Mouse (Mus musculus) myocyte (in vitro differentiated cells): ENCODE measurements around the gene Gm20425. TPM values are rescaled to one million over a fixed set of nuclear protein-coding genes. Genes with fewer than 3 reads are reported as not detected.

Experiments used
- H3K27me3 ChIP-seq: one replicate; pipeline ENCODE4 v1.6.1; 2011; ENCODE audit not compliant: control insufficient read depth, insufficient read depth, insufficient read length
- H3K36me3 ChIP-seq: one replicate; pipeline ENCODE4 v1.6.1; 2011; ENCODE audit not compliant: control insufficient read depth, insufficient read depth
- H3K4me2 ChIP-seq: one replicate; pipeline ENCODE4 v1.6.1; 2011; ENCODE audit warnings: low read depth, control low read depth
- H3K4me3 ChIP-seq: one replicate; pipeline ENCODE4 v1.5.1; 2011; ENCODE audit warnings: mild to moderate bottlenecking, control low read depth, moderate library complexity
- H3K79me2 ChIP-seq: one replicate; pipeline ENCODE4 v1.6.1; 2011; ENCODE audit not compliant: control insufficient read depth, insufficient read depth
- H3ac ChIP-seq: one replicate; pipeline ENCODE4 v1.6.1; 2011; ENCODE audit not compliant: control insufficient read depth, insufficient read length
- CEBPB ChIP-seq: IDR thresholded peaks from 2 replicates; pipeline ENCODE4 v1.6.1; 2011; ENCODE audit warnings: mild to moderate bottlenecking, moderate library complexity; ENCODE audit not compliant: poor library complexity, insufficient read depth, severe bottlenecking
- E2F4 ChIP-seq: IDR thresholded peaks from one replicate; pipeline ENCODE4 v1.6.1; 2011; ENCODE audit warnings: mild to moderate bottlenecking, control low read depth, moderate library complexity; ENCODE audit not compliant: insufficient read depth
- MAX ChIP-seq: IDR thresholded peaks from one replicate; pipeline ENCODE4 v1.6.1; 2011; ENCODE audit warnings: low read depth, mild to moderate bottlenecking, control low read depth
- MYOD1 ChIP-seq, 3 experiments: IDR thresholded peaks; one replicate each; pipeline ENCODE4 v1.6.1; 2011; ENCODE audit warnings: control low read depth in 2 of 3, low read depth in 2 of 3, mild to moderate bottlenecking in 2 of 3, moderate library complexity in 1 of 3; ENCODE audit not compliant: insufficient read length in 2 of 3, control insufficient read depth in 1 of 3
- MYOG ChIP-seq, 3 experiments: IDR thresholded peaks; one replicate each; pipeline ENCODE4 v1.6.1; 2011; ENCODE audit warnings: control low read depth in 2 of 3, low read depth in 2 of 3, mild to moderate bottlenecking in 2 of 3; ENCODE audit not compliant: insufficient read length in 2 of 3, control insufficient read depth in 1 of 3, insufficient read depth in 1 of 3
- POLR2A ChIP-seq: IDR thresholded peaks from one replicate; pipeline ENCODE4 v1.6.1; 2011; ENCODE audit warnings: low read depth, mild to moderate bottlenecking, control low read depth, moderate library complexity; ENCODE audit not compliant: insufficient read length
- POLR2AphosphoS2 ChIP-seq: IDR thresholded peaks from one replicate; pipeline ENCODE4 v1.6.1; 2011; ENCODE audit warnings: low read depth, control low read depth; ENCODE audit not compliant: insufficient read length
- REST ChIP-seq: IDR thresholded peaks from one replicate; pipeline ENCODE4 v1.6.1; 2011; ENCODE audit warnings: mild to moderate bottlenecking, control low read depth, moderate library complexity; ENCODE audit not compliant: insufficient read depth, insufficient read length
- SRF ChIP-seq: IDR thresholded peaks from one replicate; pipeline ENCODE4 v1.6.1; 2011; ENCODE audit warnings: low read depth; ENCODE audit not compliant: control insufficient read depth, insufficient read length
- TCF12 ChIP-seq: IDR thresholded peaks from one replicate; pipeline ENCODE4 v1.6.1; 2011; ENCODE audit warnings: mild to moderate bottlenecking, control low read depth; ENCODE audit not compliant: poor library complexity, insufficient read depth, severe bottlenecking
- TCF3 ChIP-seq: IDR thresholded peaks from one replicate; pipeline ENCODE4 v1.6.1; 2011; ENCODE audit warnings: low read depth, control low read depth; ENCODE audit not compliant: insufficient read length
- USF1 ChIP-seq: IDR thresholded peaks from one replicate; pipeline ENCODE4 v1.6.1; 2011; ENCODE audit warnings: low read depth, mild to moderate bottlenecking, control low read depth, moderate library complexity
- polyA plus RNA-seq: library from polyadenylated mRNA; unstranded; fragments of >200 nt; fragmentation: generic; extraction: Trizol; gene quantifications from one replicate; pipeline ENCODE4 v1.2.1, GENCODE M21; 2012; ENCODE audit warnings: missing spikeins

The Gm20425 gene
- polyA plus RNA-seq, 1 experiment, result not detected

DNA sequence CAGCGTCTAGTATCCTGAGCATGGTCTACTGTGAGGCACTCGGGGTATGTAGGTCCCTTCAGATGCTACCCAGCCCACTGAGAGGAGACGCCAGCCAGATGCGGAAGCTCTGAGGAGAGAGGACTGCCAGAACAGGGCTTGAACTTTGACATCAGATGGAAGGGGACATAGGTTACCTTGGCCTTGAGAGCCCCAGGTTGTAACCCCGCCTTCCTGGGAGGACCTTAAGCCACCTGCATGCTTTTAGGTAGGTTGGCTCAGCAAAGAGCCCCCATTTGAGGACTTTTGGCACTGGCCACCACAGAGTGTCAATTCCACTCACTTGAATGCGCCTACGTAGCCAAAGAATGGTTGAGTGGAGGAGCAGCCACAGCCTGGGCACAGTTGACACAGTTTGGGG is 5.4 kb downstream of the Gm20425 start:
- TF ChIP-seq POLR2A, result no peak
- no peak for TF ChIP-seq POLR2AphosphoS2
- H3K27me3 ChIP-seq, result peaks cover 14% of the 10 kb centered on the region
- H3K4me2 ChIP-seq, result no peak overlapping the region
- H3ac ChIP-seq, result no peak overlapping the region
- no peaks in the 10 kb centered on the region for H3K36me3 ChIP-seq
- no peaks in the 10 kb centered on the region for H3K79me2 ChIP-seq
- H3K4me3 ChIP-seq, result no peak overlapping the region

DNA sequence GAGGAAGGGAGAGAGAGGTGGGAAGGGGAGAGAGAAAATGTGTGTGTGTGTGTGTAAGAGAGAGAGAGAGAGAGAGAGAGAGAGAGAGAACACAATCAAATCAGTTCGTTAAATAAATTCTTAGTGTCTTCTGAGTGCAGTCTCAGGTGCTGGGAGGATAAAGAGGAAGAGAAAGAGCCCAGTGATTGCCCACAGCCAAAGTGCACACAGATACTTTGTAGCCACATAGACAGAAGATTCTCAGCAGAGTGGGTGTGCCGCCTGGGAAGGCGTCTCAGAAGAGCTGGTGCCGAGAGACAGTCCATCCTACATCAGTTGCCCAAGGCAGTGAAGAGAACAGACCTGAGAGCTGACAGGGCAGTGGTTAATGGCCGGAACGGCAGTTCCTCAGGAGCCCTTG is 15.8 kb downstream of the Gm20425 start:
- no peaks in the 10 kb centered on the region for H3K79me2 ChIP-seq
- H3ac ChIP-seq, result no peak overlapping the region
- TF ChIP-seq MYOG (IDR thresholded peaks at IDR 0.05; ENCODE audit: control insufficient read depth in 1 of 3, insufficient read depth in 1 of 3, insufficient read length in 2 of 3, low read depth in 2 of 3), result no peak
- TF ChIP-seq TCF12, result no peak
- TF ChIP-seq REST, result no peak
- TF ChIP-seq MYOD1 (IDR thresholded peaks at IDR 0.05; ENCODE audit: control insufficient read depth in 1 of 3, insufficient read length in 2 of 3, low read depth in 2 of 3), result no peak
- TF ChIP-seq POLR2A, result no peak
- no peak for TF ChIP-seq CEBPB
- H3K4me2 ChIP-seq, result no peak overlapping the region
- no peak overlapping the region for H3K4me3 ChIP-seq
- peaks cover 21% of the 10 kb centered on the region for H3K27me3 ChIP-seq
- H3K36me3 ChIP-seq, result no peaks in the 10 kb centered on the region

DNA sequence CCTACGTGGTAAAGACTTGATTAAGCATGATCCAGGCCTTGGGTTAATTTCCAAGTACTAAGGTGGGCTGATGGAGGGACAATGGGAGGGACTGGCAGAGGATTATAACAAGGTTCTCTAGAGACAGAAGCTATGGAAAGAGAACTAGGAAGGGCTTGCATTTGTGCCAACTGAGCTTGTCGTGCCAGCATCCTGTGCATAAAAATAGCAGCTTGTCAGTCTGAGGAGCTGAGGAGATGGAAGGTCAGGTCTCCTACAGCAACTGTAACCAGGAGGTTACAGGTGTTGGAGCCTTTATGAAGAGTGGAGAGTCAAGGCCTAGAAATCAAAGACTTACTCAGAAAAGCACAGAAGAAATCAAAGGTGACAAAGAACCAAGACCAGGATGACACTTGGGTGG is 16.5 kb downstream of the Gm20425 start:
- H3K4me3 ChIP-seq, result no peak overlapping the region
- no peaks in the 10 kb centered on the region for H3K79me2 ChIP-seq
- no peak overlapping the region for H3ac ChIP-seq
- TF ChIP-seq TCF12, result no peak
- H3K27me3 ChIP-seq, result peaks cover 21% of the 10 kb centered on the region
- H3K4me2 ChIP-seq, result no peak overlapping the region
- no peaks in the 10 kb centered on the region for H3K36me3 ChIP-seq

DNA sequence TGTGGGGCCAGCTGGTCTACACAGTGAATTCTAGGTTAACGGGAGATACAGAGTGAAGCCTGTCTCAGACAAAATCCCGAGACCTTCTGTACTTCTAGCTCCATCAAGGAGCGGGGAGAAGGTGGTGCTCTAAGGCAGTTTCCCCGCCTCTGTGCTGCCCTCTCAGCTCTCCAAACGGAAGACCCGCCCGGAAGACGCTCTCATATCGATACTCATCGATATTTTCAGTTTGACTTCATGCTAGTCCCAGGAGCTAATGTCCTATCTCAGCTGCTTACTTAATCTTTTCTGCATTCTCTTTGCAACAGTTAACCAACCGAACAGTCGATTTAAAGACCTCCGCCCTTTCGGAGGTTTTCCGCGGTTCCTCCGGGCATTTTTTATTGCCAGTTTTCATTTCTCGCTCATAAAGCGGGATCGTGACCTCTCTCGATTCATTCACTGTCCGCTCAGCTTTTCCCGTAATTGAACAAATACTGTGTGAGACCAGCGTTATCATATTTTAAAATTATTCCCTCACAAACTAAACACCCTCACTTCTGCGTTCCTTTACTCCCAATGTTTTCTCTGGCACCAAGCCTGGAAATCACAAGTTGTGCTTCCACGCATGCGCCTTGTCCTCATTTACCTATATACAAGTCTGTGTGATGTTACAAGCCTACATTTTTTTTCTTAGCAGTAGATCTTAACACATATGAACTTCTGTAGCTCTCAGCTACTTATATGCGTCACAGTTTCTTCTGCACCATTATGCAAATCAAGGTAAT is 17.3 kb downstream of the Gm20425 start:
- H3K79me2 ChIP-seq, result no peaks in the 10 kb centered on the region
- no peak overlapping the region for H3K4me2 ChIP-seq
- TF ChIP-seq POLR2AphosphoS2 (no peak), MYOD1 (IDR thresholded peaks at IDR 0.05; ENCODE audit: control insufficient read depth in 1 of 3, insufficient read length in 2 of 3, low read depth in 2 of 3) (no peak), POLR2A (no peak), MYOG (IDR thresholded peaks at IDR 0.05; ENCODE audit: control insufficient read depth in 1 of 3, insufficient read depth in 1 of 3, insufficient read length in 2 of 3, low read depth in 2 of 3) (no peak), MAX (no peak), TCF3 (no peak), E2F4 (no peak), TCF12 (no peak), SRF (no peak), CEBPB (no peak), USF1 (no peak), REST (no peak)
- H3ac ChIP-seq, result no peak overlapping the region
- no peaks in the 10 kb centered on the region for H3K36me3 ChIP-seq
- no peak overlapping the region for H3K4me3 ChIP-seq
- H3K27me3 ChIP-seq, result peaks cover 21% of the 10 kb centered on the region

DNA sequence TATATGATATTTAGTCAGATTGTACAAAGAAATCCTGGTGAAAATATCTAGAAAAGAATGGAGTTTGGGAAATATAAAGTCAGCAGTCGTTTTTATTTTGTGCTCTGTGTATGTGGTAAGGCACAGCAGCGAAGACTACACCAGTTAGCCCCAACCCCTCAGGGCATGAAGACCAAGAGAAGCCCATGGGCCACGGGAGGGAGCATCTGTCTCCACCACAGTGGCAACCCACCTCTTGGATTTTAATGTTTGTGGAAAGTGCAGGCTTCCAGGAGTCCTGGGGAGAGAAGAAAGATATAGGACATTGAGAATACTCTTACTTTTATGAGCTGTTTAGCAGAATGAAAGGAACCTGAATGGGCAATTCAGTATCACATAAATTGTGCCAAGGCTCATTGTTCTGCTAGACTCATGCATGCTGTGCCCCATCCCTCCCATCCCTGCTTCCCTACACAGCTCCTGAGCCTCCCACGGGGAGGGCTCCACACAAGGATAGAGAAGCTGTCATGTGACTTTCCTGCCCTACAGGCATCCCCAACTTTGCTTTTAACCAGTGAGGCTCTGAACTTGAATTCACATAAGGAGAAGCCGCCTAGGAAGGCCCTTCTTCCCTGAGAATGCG is 21.2 kb downstream of the Gm20425 start:
- Histone ChIP-seq H3K4me3 (no peak overlapping the region), H3K79me2 (no peaks in the 10 kb centered on the region), H3K36me3 (no peaks in the 10 kb centered on the region), H3ac (no peak overlapping the region), H3K4me2 (no peak overlapping the region), H3K27me3 (peaks cover 11% of the 10 kb centered on the region)
- TF ChIP-seq USF1 (no peak), TCF12 (no peak), MAX (no peak), SRF (no peak), REST (no peak), POLR2AphosphoS2 (no peak), POLR2A (no peak), E2F4 (no peak), TCF3 (no peak)
